Mouse (Mus musculus) heart, postnatal 0 days (tissue): ENCODE data around the gene Ppp4r4.

Experiments
- CTCF ChIP-seq: IDR thresholded peaks from 2 replicates; pipeline ENCODE4 v1.5.1; 2016; ENCODE audit warnings: antibody characterized with exemption, control low read depth, low read depth
- EP300 ChIP-seq: IDR thresholded peaks from 2 replicates; pipeline ENCODE4 v1.6.1; 2016; ENCODE audit warnings: antibody characterized with exemption, low read depth

GRCm38 (mm10) chr12:103655123-103656044 lies 123.3 kb downstream of the Ppp4r4 start:
- TF ChIP-seq CTCF: no peak
- TF ChIP-seq EP300: no peak
